Mouse (Mus musculus) retina, postnatal 7 days (tissue): ENCODE measurements around the gene Arid1b.
"Not testable (repeated sequence)": the region's sequence is repeated elsewhere in the genome, so short reads cannot be mapped to it uniquely, and the experiment has no call there.

Source experiments
- DNase-seq: peaks from one replicate; pipeline ENCODE4 v3.0.0-alpha.2; 2012; ENCODE audit warnings: low read depth, low spot score

Gene Arid1b

GRCm38 (mm10) chr17:5110981-5111380 is 116.8 kb downstream of the Arid1b start:
- not testable (repeated sequence) for DNase-seq

GRCm38 (mm10) chr17:5112116-5112515 is 118.0 kb downstream of the Arid1b start:
- DNase-seq, result no peak

DNA sequence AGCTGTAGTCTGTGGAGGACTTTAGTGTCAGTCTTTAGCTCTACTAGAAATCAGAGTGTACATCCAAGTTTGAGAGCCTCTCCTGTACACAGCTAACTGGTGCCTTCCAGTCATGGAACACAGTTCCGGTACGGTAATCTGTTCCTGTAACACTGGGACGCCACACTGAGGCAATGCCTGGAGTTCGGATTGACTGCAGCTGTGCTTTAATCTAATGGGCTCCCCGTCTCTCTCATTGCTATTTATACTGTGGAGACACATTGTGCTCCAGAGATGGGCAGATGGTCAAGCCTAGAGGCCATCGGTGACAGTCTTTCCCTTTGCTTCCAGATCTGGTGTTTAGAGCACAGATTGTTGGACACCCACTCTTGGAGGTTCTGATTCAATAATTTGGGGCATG is 121.8 kb downstream of the Arid1b start:
- no peak for DNase-seq

DNA sequence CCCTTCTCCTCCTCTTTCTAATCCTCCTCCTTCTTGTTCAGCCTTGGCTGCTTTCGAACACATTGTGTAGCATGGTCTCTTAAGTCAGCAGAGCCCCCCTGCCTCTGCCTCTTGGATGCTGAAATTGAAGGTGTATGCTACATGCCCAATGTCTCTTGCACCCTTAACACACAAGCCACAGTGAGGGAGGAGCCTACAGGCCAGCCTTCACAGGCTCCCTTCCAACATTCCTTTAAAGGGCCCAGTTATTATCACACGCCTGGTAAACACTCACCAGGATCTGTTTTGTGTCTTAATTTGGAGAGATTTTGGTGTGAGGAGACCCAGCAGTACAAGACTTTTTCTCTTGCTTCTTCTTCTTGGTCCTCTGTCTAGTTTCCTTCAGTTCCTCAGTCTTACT is 122.9 kb downstream of the Arid1b start:
- DNase-seq, result no peak

GRCm38 (mm10) chr17:5118171-5118570 is 124.0 kb downstream of the Arid1b start:
- no peak for DNase-seq

DNA sequence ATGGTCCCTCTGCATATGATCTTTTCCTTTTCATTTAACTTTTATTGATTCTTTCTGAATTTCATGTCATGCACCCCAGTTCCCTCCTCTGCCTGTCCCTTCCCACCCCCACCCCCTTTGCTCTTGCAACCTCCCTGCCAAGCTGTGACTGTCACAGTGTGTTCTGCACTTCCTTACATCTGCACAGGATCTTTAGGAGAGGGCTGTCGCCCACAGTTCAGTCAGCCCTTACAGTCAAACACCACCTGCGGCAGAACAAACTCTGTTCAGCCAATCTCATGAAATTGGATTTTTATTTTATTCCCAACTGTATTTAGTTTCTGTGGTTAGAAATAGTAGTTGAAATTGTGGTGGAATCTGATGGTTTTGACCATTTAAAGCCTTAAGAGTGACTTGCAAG is 130.5 kb downstream of the Arid1b start:
- no peak for DNase-seq

- no peak for DNase-seq
Observed at GRCm38 (mm10) chr17:5125084-5125855, 131.1 kb downstream of the Arid1b start.

GRCm38 (mm10) chr17:5125856-5126806 is 132.0 kb downstream of the Arid1b start:
- DNase-seq, result no peak

DNA sequence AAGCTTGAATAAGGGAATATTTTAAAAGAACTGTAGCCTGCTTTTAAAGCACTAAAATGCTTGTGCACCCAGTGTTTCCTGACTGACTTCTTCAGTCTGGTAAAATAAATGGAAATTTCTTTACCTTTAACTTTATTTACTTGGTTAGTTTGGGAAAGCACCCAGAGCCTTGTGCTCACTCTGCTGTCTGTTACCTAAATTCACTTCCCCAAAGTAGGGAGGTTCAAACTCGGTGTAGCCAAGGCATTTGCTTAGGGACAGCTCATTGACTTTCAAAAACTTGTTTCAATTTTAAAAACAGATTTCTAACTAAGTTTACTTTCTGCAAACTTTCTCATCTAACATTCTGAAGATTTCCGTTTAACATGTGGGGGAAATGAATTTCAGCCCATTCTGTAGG is 135.5 kb downstream of the Arid1b start:
- DNase-seq, result no peak

- no peak for DNase-seq
Observed at GRCm38 (mm10) chr17:5130116-5130515, 136.0 kb downstream of the Arid1b start.

DNA sequence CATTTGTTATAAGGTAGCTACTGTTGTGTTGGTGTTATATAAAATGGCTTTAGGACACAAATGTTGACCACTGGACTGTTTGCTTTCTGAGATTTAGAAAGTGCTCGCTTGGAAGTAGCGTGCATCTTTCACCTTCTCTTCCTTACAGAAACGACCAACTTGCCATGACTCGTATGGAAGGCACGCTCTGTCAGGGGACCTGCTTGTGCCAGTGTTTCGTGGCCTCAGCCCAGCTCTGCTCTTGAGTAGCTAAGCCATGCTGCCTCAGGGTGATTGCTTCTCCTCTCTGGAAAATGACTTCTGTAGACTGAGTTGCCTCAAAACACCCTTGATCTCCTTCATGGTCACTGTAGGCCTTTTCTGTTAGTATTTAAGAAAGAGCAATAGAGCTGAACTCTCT is 137.6 kb downstream of the Arid1b start:
- DNase-seq, result no peak

DNA sequence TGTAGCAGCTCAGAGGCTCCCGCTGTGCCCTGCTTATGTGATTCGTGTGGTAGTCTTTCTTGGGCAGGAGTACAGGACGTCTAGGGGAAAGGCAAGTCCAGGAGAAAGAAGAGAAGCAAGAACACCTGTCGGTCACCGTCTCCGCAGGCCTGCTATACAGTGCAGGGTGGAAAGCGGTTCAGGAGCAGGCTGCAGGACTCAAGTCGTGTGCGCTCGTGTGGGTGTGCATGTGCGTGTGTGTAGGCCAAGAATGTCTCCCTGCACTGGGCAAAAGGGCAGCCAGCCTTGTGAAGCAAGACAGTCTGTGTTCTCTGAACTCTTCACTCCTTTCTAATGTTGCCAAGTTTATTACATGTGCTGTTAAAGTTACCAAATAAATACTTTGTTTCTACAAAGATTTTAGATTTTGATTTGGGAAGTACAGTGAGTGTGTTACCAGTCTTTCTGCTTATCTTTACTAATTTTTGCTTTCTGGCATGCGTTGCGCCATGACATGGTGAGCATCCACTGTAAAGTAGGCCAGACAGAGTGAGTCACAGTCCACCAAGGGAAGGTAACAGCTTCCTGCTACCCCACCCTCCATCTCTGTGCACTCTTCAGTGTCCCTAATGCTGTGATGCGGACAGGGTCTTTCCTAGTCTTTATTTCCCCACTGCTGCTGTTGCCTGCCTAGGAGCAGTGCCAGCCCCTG is 138.3 kb downstream of the Arid1b start:
- DNase-seq, result no peak

DNA sequence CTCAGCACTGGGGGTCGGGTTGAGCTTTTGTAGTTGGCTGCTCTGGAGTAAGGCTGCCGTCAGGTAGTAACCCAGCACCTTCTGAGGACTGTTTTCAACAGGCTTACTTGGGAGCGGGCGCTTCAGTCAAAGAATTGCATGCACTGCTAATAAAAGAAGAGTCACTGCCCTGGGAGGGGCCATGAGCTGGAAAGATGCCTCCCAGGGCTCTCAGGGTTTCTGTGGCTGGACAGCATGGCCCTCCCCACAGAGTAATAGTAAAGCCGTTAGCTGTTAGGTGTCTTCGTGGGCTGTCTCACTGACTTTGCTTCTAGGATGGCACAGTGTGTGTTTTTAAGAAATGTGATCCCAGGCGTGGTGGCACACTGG is 138.8 kb downstream of the Arid1b start:
- DNase-seq, result no peak

- no peak for DNase-seq
Observed at GRCm38 (mm10) chr17:5133831-5134230, 139.7 kb downstream of the Arid1b start.

GRCm38 (mm10) chr17:5134271-5134670 is 140.1 kb downstream of the Arid1b start:
- no peak for DNase-seq

- no peak for DNase-seq
Observed at GRCm38 (mm10) chr17:5137936-5138335, 143.8 kb downstream of the Arid1b start.

DNA sequence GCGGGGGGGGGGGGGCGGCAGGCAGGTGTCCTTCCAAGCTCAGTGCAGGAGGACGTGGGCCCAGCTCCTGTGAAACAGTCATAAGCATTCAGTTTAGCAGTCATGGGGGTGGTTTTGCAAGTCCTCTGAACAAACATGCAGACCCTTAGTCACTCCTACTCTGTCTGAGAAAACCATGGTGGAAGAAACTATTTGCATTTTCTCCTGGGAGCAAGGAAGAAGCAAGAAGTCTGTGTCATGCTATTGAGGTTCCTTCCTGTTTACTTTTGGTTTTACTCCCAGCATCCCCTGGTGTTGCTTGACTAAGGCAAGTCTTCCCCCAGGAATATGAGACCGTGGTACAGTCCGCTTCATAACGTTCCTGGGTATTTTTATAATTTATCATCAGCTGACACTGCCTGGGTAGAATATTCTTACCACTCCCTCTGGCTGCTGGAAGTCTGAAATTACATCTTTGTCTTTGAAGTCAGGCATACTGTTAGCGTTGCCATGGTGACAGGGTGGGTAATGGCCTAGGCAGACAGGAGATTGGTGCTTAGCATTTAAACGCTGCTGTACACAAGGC is 144.6 kb downstream of the Arid1b start:
- no peak for DNase-seq

DNA sequence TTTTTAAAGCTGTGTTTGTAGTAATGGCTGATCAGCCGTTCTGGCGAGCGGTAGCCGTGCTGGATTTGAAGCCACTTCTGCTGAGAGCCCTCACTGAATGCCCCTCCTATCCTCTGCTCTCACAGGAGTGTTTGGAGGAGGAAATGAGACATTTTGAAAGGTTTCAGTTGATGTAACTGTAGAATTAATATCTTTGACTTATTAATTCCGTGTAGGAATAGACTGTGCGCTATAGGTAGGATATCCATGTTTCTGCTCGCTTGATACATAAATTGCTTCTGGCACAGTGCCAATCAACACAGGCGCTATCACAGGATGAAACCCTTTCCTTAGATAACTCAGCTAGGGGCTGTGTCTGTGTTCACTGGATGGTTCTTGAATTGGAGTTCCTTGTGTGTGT is 145.4 kb downstream of the Arid1b start:
- no peak for DNase-seq

GRCm38 (mm10) chr17:5143735-5144439 is 149.8 kb downstream of the Arid1b start:
- DNase-seq, result no peak

DNA sequence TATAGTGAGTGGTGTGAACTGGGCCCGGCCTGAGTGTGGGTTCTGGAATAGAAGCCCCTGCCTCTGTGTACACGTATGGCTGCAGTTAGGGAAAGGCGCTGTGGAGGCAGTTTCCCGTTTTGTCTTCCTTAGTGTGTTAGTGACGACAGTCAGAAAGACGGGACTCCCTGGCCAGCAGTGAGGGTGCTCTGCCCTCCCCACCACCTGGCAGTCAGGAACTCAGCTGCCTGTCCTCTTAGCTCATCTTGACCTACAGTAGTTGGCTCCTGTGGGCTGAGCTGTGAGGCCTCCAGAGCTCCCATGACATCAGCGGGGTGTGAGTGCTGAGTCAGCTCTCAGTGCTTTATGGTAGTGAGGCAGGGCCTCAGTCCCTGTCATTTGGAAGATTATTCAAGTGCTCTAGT is 156.5 kb downstream of the Arid1b start:
- DNase-seq, result no peak

DNA sequence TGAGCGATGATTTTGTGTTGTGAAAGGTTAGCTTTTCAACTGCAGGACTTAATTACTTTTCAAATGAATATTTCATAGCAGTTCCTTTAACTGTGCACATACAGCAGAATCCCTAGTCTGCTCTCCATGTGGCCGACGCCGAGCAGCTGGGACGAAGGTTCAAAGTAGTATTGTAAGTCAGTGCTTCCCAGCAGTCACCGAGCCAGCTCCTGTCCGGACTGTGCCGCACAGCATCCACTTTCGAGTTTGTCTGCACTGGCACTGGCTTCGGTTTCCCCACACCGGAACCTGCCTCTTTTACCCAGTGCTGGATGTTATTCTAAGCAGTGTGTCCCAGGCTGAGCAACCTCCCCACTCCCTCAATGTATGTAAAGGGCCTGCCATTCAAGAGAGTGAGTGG is 157.7 kb downstream of the Arid1b start:
- no peak for DNase-seq
